In the genomic region with DNA sequence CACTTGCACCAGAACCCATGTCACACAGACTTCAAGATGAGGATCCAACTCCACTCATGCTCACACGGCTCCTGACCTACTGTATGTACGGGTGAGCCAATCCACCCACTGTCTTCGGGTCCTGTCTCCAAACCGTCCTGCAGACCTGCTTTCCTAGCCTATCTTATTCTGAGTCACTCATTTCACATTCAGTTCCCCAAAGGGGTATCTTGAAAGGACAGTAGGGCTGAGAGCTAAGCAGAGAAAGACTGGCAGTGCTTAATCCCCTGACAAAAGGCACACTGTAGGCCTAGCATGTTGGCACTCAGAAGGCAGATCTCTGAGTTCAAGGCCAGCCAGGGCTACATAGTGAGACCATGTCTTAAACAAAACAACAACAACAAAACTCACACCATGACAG, we compare ENCODE assay signal across 10 mouse cellular contexts. TPM values are rescaled to one million over a fixed set of nuclear protein-coding genes. Genes with fewer than 3 reads are reported as not detected.
DNase-seq lines count a peak whose midpoint lies in the region; ATAC-seq and TF ChIP-seq lines count a peak whose summit lies in the region.
"Had no signal": no experiment of that assay in that cellular context is flagged by ENCODE, and none has a peak within 500 bp of the region (broad histone marks: within the 10 kb centered on the region; RNA-seq: fewer than 3 reads in every experiment).

No protein-coding gene starts in this region.

- H3K9me3 ChIP-seq in liver, embryonic 15.5 days (replicated peaks): no peaks in the 10 kb centered on the region

- peak overlapping the region; percentile 70 for H3K4me2 ChIP-seq in liver, embryonic 15.5 days

- H3K4me1 ChIP-seq in thymus, adult 2 months (replicated peaks; ENCODE audit: control insufficient read depth, insufficient read depth, low read length): peaks cover 24% of the 10 kb centered on the region
- peaks cover 86% of the 10 kb centered on the region for H3K4me1 ChIP-seq in liver, embryonic 15.5 days (replicated peaks)

- TF ChIP-seq POLR2A in thymus, adult 2 months (IDR thresholded peaks at IDR 0.05; ENCODE audit: control insufficient read depth, extremely low read depth, insufficient read depth, low read length, poor library complexity): no peak

- H3K4me3 ChIP-seq in gastrocnemius, adult 2 months: peak overlapping the region; percentile 94
- H3K4me3 ChIP-seq in thymus, adult 2 months (ENCODE audit: control insufficient read depth, insufficient read depth, low read length): no peak overlapping the region
- H3K4me3 ChIP-seq in liver, embryonic 15.5 days (replicated peaks): peak overlapping the region; percentile 11; the same call in 1 of the 2 replicates

- no peak for ATAC-seq in liver, embryonic 15.5 days (ENCODE audit: insufficient read depth)
- ATAC-seq: activated CD4-positive, CD25-positive, alpha-beta regulatory T cell, adult 4 months had no signal

- no peak for DNase-seq in gastrocnemius, adult 2 months
- no peak for DNase-seq in gastrocnemius, postnatal 36 days
- no peak for DNase-seq in thymus, adult 2 months
- no peak for DNase-seq in thymus, postnatal 14 days
- no peak for DNase-seq in cerebellum, postnatal 4 days (ENCODE audit: low spot score in 2 of 2)
- no peak for DNase-seq in adrenal gland, postnatal 4 days (ENCODE audit: low spot score in 2 of 2)
- DNase-seq in thymus, postnatal 25 days: no peak
- DNase-seq: thymus, adult 18-20 months had no signal

- WGBS in thymus, adult 2 months: 95% methylated on average over 4 of the region's 4 CpGs
- 60% methylated on average over 4 of the region's 4 CpGs for whole genome bisulfite sequencing in liver, embryonic 15.5 days (ENCODE audit: insufficient replicate concordance)

- no peak overlapping the region for H3K9ac ChIP-seq in liver, embryonic 15.5 days

- no peak for TF ChIP-seq CTCF in gastrocnemius, adult 2 months (IDR thresholded peaks at IDR 0.05)
- no peak for TF ChIP-seq CTCF in thymus, adult 2 months (IDR thresholded peaks at IDR 0.05; ENCODE audit: borderline replicate concordance, control insufficient read depth, extremely low read depth, insufficient read depth, low read length, poor library complexity)

- H3K36me3 ChIP-seq in thymus, adult 2 months (ENCODE audit: control insufficient read depth, insufficient read depth, low read length): peaks cover 18% of the 10 kb centered on the region
- H3K36me3 ChIP-seq in liver, embryonic 15.5 days (replicated peaks): peaks cover 45% of the 10 kb centered on the region

- peak overlapping the region; percentile 100 for H3K27ac ChIP-seq in gastrocnemius, adult 2 months
- 0 out of 2 replicates have a peak overlapping the region, but pooled peaks have one; percentile 12 for H3K27ac ChIP-seq in thymus, adult 2 months (ENCODE audit: control insufficient read depth, insufficient read depth, low read length)
- peak overlapping the region; percentile 39 for H3K27ac ChIP-seq in liver, embryonic 15.5 days (replicated peaks)

- intact Hi-C loops in gastrocnemius, adult 2 months (cut with DNase I): loop anchor here (10.0 kb wide), 1 partner anchor 84 kb away; no protein-coding TSS in a partner anchor
- intact Hi-C loops in gastrocnemius, postnatal 36 days (cut with DNase I): no loop called here

- no peaks in the 10 kb centered on the region for H3K27me3 ChIP-seq in thymus, adult 2 months (ENCODE audit: control insufficient read depth, insufficient read depth, low read length)
- no peaks in the 10 kb centered on the region for H3K27me3 ChIP-seq in liver, embryonic 15.5 days

RNA-seq across cellular contexts. Expression of gene Csnk1d, which starts 2.7 kb away (rescaled TPM):
- 10 to 100 TPM; 50.0 to 53.7 TPM for total RNA-seq in gastrocnemius, adult 2 months (2021)
- 10 to 100 TPM; 51.6 to 54.5 TPM for total RNA-seq in gastrocnemius, postnatal 36 days (2021)
- 98.2 and 106 TPM in 2 replicates for polyA plus RNA-seq in thymus, adult 2 months (2012; rRNA removed)
- 36.1 and 38.5 TPM in 2 replicates for polyA plus RNA-seq in liver, embryonic 15.5 days (2015; fragmentation: Nextera tagmentation; extraction: Ambion mirVana)
- 100 to 1,000 TPM; 165 to 166 TPM for total RNA-seq in adrenal gland, postnatal 4 days (2021)

RNA-seq across cellular contexts. Expression of gene Slc16a3, which starts 40.1 kb away (rescaled TPM):
- 100 to 1,000 TPM; 295 to 479 TPM for total RNA-seq in gastrocnemius, adult 2 months (2021)
- total RNA-seq in gastrocnemius, postnatal 36 days (2021): 100 to 1,000 TPM; 365 to 521 TPM
- 8.0 and 8.5 TPM in 2 replicates for polyA plus RNA-seq in thymus, adult 2 months (2012; rRNA removed)
- 73.5 and 82.2 TPM in 2 replicates for polyA plus RNA-seq in liver, embryonic 15.5 days (2015; fragmentation: Nextera tagmentation; extraction: Ambion mirVana)
- total RNA-seq in adrenal gland, postnatal 4 days (2021): 1 to 10 TPM; 6.9 to 8.6 TPM

RNA-seq across cellular contexts. Expression of gene Cd7, which starts 50.8 kb away (rescaled TPM):
- total RNA-seq in gastrocnemius, adult 2 months (2021): not detected
- total RNA-seq in gastrocnemius, postnatal 36 days (2021): not detected
- polyA plus RNA-seq in thymus, adult 2 months (2012; rRNA removed): 39.2 and 55.2 TPM in 2 replicates
- polyA plus RNA-seq in liver, embryonic 15.5 days (2015; fragmentation: Nextera tagmentation; extraction: Ambion mirVana): 0.70 and 0.97 TPM in 2 replicates
- total RNA-seq in adrenal gland, postnatal 4 days (2021): under 1 TPM; 0.42 to 0.54 TPM

RNA-seq across cellular contexts. Expression of gene Ccdc57, which starts 55.7 kb away (rescaled TPM):
- 1 to 10 TPM; 3.4 to 3.6 TPM for total RNA-seq in gastrocnemius, adult 2 months (2021)
- total RNA-seq in gastrocnemius, postnatal 36 days (2021): 1 to 10 TPM; 4.1 to 4.9 TPM
- 1.6 and 1.7 TPM in 2 replicates for polyA plus RNA-seq in thymus, adult 2 months (2012; rRNA removed)
- polyA plus RNA-seq in liver, embryonic 15.5 days (2015; fragmentation: Nextera tagmentation; extraction: Ambion mirVana): 1.8 TPM in 2 replicates
- total RNA-seq in adrenal gland, postnatal 4 days (2021): 10 to 100 TPM; 14.3 to 14.4 TPM

Comparison
In these comparisons a context has a peak if more than half of its experiments do, and no peak if none do; other contexts are left out.
1. H3K27ac ChIP-seq: peak in every context shown above with its lines; median percentile 100 in gastrocnemius, adult 2 months; 39 in liver, embryonic 15.5 days; 12 in thymus, adult 2 months.
2. RNA of gene Slc16a3, which starts 40.1 kb away (total RNA-seq): 365 to 521 TPM in gastrocnemius, postnatal 36 days and 295 to 479 TPM in gastrocnemius, adult 2 months; 6.9 to 8.6 TPM in adrenal gland, postnatal 4 days; every median in the first group is over 10 times any median in the second.